Mouse (Mus musculus) thymus, postnatal 14 days (tissue): ENCODE measurements around the gene Sumo1.
A peak's percentile ranks its signal among the peaks of the same experiment; 100 is the strongest.
"Not testable (repeated sequence)": the region's sequence is repeated elsewhere in the genome, so short reads cannot be mapped to it uniquely, and the experiment has no call there.

Source experiments
- DNase-seq: peaks from one replicate; pipeline ENCODE4 v3.0.0; 2021

Sumo1 gene

GRCm38 (mm10) chr1:59633056-59633455, 37.6 kb downstream of the Sumo1 start:
- DNase-seq, result no peak

- DNase-seq, result no peak
Observed at GRCm38 (mm10) chr1:59631986-59632659, 38.5 kb downstream of the Sumo1 start.

DNA sequence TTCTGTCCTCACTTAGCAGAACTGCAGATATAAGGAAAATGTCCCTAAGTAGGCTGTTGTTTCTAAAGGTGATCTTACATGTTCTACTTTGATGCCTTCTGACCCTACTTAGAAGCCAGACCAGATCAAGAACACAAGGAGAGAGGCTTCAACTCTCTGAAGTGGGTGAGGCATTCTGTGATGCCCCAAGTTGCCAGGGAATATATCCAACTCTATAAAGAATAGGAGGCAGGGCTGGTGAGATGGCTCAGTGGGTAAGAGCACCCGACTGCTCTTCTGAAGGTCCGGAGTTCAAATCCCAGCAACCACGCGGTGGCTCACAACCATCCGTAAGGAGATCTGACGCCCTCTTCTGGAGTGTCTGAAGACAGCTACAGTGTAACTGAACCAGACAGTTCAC, 40.3 kb downstream of the Sumo1 start:
- not testable (repeated sequence) for DNase-seq

DNA sequence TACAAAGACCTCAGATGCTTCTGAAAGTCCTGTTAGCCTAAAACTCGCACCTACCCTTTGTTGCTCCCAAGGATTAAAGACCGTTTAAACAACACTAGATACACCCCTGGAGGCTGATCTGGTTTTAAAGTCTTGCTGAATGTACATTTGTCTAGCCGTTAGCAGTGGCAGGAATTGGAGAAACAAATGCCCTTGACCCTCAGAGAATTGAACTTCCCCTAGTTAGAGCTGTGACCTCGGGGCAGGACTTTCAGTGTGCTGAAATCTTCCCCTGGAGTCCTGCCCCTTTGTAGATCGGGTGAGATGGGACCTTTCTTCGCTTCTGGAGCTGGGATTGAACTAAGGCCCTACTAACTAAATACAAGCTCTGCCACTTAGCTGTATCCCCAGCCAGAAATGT, 41.4 kb downstream of the Sumo1 start:
- DNase-seq, result no peak

DNA sequence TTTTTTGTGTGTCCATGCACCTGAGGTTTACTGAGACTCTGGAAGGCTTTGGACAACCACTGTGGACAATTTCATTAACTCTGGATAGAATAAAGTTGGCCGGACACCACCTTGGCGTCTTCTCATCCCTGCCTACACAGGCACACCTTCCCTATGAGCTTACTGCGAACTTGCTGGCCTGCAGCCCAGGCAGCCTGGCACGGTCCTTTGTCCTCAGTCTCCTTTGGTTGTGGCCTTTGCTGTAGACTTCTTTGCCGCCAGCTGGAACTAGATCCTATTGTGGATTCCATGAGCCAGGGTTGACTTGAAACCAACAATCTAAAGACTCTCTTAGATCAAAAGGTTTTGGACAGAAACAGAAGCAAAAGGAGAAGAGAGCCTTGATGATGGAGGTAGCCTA, 45.2 kb downstream of the Sumo1 start:
- no peak for DNase-seq

DNA sequence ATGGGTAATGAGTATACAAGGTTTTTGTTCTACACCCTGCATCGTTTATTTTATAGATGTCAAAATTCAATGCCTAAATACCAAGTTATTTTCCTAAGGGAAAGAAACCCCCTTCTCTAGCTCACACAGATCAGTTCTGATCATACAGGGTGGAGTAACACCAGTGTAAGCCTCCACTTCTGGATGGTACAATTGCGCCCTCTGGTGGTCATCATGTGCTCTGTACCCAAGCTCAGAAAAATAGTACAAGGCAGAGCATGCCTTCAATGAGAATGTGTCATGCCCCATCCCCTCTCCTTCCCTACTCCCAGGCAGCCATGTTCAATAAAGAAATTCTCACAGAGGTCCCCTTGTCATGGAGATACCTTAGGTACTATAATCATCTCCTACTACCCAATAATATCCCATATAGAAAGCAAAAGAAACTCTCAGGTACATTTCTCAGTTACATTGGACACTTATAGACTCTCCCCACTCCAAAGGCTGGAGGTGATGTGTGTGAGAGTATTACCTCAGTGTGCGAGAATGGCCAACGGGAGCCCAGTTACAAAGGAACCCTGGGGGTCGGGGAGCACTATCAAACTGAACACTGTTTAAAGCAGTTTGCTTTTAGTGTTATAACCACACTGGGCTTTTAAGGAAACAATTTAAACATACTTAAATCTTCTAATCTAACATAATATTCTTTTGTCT, 47.2 kb downstream of the Sumo1 start:
- DNase-seq, result peak; percentile 73

- no peak for DNase-seq
Observed at GRCm38 (mm10) chr1:59619201-59619600, 51.4 kb downstream of the Sumo1 start.

GRCm38 (mm10) chr1:59615021-59615420, 55.6 kb downstream of the Sumo1 start:
- no peak for DNase-seq

DNA sequence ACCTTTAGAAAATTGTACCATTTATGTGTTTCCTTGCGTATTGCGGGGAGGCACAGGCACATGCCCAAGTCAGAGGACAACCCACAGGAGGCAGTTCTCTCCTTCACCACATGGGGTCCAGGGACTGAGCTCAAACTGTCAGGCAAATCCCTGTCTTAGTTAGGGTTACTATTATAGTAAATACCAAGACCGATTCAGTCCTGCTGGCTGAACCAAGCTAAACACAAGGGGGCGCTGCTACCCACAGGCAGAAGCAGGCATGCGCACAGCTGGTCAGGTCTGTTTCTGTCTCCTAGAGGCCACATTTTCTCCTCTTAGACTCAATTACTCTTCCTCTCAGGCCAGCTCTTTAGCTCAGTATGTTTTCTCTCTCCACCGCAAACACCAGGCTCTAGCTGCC, 56.8 kb downstream of the Sumo1 start:
- peak; percentile 77 for DNase-seq

DNA sequence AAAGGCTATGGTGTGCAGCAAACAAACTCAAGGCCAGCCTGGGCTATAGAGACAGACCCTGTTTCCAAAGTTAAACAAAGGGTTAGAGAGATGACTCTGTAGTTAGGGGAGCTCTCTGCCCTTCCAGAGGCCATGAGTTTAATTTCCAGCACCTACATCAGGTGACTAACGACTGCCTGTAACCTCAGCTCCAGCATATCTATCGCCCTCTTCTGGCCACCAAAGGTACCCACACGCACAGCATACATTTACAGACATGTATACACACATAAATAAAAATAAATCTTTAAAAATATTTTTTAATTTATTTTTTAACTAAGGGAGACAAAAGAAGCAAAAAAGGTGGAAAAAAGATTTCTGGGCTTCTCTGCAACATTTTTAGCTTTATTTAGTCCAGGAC, 59.7 kb downstream of the Sumo1 start:
- DNase-seq, result no peak

GRCm38 (mm10) chr1:59609896-59610295, 60.7 kb downstream of the Sumo1 start:
- no peak for DNase-seq

- DNase-seq, result peak; percentile 30
Observed at GRCm38 (mm10) chr1:59609458-59609857, 61.2 kb downstream of the Sumo1 start.

DNA sequence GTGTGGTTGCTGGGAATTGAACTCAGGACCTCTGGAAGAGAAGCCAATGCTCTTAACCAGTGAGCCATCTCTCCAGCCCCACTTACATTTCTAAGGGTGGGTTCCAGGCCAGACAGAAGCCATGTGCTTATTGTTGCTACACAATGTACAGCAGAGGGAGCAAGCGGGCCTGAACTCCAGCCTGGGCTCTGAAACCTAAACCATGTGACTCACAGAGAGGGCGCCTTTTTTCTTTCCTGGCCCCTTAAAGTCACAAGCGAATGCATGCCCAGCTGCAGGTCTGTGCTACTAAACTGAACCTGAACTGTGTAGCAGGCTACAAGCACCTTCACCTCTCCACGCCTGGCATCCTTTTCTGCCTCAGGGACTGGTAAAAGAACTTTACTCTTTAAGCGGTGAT, 61.7 kb downstream of the Sumo1 start:
- DNase-seq, result peak; percentile 79

DNA sequence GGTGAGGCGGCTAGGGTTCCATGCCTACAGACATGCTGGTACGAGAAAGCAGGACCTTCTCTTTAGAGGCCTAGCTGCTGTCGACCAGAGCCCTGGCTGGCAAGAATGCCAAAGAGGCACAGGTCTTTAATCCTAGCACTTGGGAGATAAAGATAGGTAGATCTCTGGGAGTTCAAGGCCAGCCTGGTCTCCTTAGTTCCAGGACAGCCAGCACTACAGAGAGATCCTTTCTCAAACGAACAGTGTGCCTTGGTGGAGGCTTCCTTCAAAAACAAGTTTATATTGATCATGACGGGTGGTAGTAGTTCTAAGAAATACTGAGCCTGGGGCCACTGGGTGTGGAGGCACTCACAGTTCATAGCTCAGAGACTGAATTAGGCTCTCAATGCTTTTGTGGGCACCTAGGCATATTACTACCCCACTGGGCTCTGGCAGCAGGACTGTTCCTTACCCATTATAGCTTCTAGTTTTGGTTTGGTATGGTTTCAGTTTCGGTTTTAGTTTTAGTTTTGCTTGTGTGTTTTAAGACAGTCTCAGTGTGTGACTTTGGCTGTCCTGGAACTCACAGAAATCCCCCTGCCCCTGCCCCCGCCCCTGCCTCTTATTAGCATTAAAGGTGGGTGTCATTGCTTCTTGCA, 62.4 kb downstream of the Sumo1 start:
- DNase-seq, result no peak

- DNase-seq, result no peak
Observed at GRCm38 (mm10) chr1:59607071-59607470, 63.6 kb downstream of the Sumo1 start.

DNA sequence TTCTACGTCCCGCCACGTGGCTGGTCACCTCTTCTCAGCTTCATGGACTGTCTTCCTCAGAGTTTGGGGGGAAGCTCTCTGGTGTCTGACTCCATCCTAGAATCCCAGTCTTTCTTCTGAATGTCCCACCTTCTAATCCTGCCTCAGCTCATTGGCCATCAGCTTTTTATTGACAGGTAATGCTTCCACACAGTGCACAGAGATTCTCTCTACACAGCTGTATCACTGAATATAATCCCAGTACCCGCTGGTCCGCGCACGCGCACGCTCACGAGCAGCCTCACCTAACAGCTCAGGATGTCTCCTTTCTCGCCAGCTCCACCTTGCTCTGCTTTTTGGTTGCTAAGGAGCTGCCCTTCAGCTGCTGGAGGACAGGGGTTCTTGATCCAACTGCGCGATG, 64.2 kb downstream of the Sumo1 start:
- DNase-seq, result no peak

GRCm38 (mm10) chr1:59603893-59604292, 66.7 kb downstream of the Sumo1 start:
- peak; percentile 26 for DNase-seq

DNA sequence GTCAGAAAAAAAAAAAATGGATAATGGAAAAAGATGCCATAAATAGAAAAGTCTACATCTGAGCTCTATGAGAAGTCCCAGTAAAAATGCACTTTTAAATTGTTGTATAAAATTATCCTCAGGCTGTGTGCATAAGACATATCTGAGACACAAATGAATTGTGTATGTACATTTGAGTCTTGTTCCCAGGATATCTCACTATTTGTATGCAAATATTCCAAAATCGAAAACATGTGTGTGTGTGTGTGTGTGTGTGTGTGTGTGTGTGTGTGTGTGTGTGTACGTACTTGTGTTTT, 67.3 kb downstream of the Sumo1 start:
- DNase-seq, result no peak

DNA sequence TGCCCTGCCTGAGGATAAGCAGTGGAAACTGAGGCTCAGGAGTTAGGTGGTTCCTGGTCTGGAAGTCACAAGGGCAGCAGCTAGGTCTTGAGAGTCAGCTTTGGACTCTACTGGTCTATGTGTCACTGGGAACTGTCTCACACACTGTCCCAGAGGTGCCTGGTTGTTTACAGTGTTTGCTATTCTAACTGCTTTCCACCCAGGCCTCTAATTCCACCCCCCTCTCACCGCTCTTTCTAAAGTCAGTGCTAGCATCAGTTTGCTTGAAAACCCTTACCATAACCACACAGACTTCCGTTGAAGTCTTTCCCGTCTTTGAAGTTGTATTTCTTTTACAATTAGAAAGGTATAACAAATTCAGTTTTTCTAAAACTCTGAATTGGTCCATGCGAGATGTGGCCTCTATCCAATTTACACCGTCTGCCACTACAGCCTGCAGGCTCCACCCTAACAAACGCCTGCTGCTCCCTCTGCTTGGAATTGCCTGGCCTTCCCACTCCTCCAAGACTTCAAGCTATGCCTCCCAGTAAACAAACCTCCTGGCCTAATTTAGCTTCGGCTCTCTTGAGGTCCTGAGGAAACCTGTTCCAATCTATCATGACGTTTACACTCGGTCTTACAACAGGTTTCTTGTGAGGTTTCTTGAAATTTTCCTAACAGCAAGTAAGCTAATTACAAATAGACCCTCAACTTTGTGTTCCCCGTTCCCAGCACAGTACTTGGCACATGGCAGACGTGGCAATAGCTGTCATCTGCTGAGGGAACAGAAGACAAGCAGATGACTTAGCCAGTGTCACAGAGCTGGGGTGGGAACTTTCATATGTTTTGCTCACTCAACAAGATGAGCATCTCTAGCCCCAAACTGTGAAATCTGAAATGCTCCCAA, 67.9 kb downstream of the Sumo1 start:
- peak; percentile 60 for DNase-seq

- no peak for DNase-seq
Observed at GRCm38 (mm10) chr1:59595609-59596008, 75.0 kb downstream of the Sumo1 start.

GRCm38 (mm10) chr1:59594586-59595266, 75.9 kb downstream of the Sumo1 start:
- DNase-seq, result no peak

DNA sequence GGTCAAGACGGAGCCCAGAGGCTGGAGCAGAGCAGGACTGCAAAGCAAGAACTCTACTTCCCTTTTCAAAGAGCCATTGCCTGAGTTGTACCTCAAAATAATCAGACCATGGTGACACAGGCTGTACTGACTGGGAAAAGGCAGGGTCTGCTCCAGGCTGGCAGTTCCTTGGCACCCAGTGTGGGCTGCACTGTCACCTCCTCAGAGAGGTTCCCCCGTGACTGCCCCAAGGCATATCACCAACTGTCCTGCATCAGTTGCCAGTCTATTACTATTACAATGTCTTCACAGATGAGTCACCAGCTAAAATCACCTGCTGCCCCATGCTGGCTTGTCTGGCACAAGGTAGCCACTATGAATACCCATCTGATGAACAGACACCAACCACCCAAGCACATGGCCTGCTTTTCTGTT, 77.0 kb downstream of the Sumo1 start:
- no peak for DNase-seq

DNA sequence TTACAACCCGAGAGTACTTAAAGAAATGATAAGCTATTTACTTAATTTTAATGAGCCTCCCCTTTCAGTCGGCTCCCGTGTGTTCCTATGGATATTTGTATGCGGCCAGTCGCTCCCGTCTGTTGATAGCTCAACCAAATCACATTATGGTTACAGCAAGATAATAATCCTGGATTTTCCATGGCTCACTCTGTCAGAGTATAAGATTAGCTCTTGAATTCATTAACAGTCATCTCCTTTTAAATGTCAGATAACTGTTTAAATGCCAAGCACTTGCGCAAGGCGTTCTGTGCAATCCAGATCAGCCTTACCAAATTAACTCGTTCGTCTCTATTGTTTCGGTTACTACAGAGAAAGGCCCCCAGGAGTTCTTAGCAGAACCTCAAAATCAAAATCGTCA, 77.8 kb downstream of the Sumo1 start:
- DNase-seq, result no peak
